Mouse (Mus musculus): ENCODE measurements at regions not wholly inside any gene's neighbourhood (a gene's known extent, or its start where the extent isn't known, plus 50 kb on each side); places are given as distances from the start of the nearest gene placed in this dataset.

DNA sequence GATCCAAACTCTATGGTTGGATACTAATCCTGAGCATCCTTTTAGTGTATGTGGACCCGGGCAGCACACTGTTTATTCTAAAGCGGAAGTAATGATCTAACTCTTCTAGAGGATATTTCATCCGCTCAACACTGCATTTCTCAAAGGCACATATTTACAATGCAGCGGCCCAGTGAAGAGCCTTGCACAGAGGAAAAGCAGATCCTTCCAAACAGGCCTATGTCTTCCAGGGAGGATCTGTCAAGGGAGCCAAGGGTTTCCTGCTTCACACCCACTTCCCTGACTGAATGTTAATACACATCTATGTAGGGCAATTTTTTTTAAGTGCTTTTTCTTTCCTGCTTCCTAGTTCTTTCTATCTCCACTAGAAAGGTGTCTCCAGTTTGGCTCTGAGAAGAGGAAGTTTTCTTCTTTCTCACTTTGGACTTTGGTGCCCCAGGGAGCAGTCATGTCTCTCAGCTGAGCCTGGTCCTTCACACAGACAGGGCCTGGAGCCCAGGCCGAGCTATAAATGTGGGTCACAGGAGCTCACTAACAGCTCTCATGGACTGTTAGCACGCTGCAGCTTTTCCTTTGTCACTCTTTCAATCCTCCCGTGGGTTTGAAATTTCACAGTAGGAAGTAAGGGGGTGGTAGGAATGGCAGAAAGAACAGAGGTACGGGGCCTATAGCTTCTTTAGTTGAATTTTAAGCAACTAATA, 323.2 kb upstream of the Smim15 start:
- DNase-seq: no peak
- intact Hi-C loops (cut with DNase I): no loop called here

DNA sequence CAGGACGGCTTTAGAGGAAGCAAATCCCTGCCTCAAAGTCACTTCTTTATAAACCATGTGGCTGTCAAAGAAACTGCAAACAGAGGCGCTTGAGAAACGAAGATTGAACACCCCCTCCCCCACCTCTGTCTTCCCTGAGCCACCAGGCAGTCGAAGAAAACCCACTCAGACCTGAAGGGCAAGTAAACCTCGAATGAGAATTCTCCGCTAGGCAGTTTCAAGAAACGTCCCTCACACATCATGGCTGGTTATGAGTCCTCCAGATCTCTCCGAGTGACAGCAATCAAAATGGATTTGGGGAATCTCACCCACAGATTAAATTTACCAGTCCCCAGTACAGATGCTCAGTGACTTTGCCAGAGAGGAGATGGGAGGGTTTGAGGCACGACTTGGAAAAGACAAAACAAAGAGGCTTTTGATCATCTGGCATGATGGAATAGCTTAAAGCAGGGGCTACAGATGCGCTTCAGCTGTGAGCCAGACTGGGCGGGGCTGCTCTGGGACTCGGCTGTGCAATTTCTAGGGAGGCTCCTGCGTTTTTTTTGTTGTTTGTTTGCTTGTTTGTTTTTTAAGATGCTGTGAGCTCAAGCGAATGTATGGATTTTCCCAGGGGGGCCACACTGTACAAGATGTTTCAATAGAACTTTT, 325.1 kb upstream of the Smim15 start:
- no peak for DNase-seq
- intact Hi-C loops (cut with DNase I): no loop called here

DNA sequence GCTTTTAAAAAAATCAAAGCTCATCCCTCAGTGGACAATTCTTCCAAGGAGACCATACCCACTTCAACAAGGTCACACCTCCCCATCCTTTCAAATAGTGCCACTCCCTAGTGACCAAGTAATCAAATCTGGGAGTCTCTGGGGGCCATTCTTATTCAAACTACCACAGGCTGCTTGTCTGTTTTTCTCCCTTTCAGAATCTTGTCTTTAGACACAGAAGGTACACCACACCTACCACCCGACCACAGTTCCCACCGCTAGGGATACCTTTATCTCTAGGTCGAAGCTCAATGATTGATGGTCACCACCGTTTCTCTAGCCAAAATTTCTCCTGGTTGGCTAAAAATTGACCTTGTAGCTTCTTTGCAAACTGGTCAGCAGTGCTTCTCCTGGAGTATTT, 328.6 kb upstream of the Smim15 start:
- intact Hi-C loops (cut with DNase I): no loop called here

DNA sequence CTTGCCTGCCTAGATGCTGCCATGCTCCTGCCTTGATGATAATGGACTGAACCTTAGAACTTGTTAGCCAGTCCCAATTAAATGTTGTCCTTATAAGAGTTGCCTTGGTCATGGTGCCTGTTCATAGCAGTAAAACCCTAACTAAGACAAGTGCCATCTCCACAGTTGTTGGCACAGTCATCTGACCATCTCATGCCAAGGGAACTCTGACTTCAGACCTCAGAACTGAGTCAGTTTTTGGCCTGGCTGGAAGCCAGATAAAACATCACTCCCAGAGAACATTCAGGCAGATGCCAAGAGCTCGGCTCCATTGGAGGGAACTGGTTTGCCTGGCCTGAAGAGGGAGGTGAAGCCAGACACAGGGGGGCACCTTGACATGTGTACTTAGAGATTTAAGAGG, 330.2 kb upstream of the Smim15 start:
- intact Hi-C loops (cut with DNase I): no loop called here
- DNase-seq: no peak

More for the DNA sequence above, 328.6 kb upstream of the Smim15 start:
- no peak for DNase-seq

DNA sequence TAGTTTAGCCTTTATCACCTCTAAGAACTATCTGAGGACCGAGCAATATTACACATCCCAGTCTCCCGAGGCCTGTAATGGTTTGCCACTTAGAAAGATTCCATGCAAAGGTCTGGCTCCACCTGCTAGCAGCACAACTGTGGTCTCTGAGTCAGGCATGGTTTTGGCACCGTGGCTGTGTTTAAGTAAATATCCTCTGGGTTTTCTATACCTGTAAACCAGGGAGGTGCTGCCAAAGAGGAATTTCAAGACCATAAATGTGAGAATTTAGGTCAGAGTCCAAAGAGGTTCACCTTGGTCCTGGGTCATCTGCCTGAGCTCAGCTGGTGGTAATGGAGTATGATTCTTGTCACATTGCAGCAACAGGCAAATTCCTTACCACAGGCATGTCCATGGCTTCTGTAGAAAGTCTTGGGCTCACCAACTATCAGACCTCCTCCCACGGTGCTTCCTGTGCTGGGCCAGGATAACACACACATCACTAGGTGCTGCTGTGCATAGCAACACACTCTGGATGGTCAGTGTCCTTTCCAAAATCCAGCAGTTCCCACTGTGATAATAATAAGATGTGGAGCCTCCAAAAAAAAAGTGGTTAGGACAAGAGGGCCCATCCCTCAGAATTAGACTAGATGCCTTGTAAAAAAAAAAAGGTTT, 332.8 kb upstream of the Smim15 start:
- no peak for DNase-seq
- intact Hi-C loops (cut with DNase I): no loop called here

DNA sequence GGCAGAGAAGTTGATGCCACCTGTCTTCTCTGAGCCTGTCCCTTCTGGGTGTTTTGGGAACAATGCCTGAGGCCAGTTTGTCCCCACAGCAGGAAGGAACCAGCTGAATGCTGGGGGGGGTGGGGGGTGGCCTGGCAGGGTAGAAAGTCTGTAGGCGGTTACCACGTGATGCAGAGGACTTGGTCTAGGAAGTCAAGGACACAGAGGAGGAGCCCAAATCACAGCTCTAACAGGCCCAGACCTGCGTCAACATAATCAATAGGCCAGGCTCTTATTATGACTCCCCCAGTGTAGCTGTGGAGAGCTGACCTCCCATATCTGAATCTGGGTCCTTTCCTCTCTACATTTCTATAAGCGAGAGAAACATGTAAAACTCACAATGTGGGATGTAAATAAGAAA, 333.9 kb upstream of the Smim15 start:
- intact Hi-C loops (cut with DNase I): no loop called here
- no peak for DNase-seq

DNA sequence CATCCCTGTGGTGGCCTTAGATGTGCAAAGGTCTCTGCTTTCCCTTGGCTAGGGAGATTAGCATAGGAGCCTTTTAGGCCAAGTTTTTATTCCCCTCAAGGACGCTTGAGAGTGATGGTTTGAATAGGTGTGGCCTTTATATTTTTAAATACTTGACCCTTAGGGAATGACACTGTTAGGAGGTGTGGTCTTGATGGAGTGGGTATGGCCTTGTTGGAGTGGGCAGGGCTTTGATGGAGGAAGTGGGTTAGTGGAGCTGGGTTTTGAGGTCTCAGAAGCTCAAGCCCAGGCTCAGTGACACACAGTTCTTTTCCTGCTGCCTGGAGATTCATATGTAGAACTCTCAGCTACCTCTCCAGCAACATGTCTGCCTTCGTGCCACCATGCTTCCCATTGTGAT, 334.4 kb upstream of the Smim15 start:
- intact Hi-C loops (cut with DNase I): no loop called here
- DNase-seq: no peak

DNA sequence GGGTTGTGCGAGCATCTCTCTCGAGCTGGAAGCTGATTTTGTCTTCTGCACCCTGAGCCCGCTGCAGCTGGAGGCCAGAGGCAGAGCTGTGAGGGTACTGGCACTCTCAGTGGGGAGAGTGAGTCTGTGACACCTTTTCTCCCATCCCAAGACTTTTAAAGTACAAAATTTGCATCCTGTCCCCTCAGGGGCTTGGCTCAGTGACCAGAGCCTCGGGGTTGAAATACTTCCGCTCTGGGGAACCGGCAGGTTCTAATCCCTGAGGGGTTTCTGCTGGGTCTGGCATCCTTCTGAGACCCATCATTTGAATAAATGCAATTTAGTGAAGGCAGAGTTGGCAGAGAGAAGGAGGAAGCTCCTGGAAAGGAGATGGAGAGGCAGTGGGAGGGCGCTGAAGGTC, 340.5 kb upstream of the Smim15 start:
- intact Hi-C loops (cut with DNase I): no loop called here
- no peak for DNase-seq

DNA sequence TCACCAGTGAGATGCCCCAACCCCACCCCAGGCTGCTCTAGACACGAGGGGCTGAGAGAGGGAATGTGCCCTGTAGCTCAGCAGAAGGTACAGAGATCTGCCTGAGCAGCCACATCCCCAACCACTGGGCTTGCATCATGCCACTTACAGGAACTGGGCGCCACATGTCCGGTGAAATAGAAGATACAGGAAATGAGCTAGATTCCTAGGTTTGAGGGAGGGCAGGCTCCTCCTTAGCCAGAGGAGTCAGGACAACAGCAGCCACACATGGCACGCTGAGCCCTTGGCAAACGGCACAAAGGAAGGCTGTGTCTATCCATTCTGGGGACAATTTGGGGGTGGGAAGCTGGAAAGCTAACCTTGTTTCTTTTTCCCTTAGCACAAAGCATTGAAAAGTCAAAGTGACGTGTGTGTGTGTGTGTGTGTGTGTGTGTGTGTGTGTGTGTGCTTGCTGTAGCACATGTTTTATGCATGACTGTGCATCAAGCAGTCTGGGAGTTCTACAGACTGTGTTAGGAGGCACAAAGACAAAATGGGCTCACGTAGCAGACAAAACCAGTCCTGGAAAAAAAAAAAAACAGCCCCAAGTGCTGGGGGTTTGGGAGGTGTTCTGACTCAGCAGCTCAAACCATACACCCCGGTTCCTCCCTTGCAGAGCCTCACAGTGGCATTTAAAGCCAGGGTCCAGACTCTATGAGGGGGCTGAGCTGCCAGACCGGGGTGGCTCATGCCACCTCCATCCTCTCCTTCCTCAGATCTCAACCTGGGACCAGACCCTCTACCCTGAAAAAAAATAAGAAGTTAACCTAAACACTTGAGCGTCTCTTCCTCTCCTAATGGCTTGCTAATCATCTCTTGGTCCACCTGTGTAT, 343.7 kb upstream of the Smim15 start:
- peak in 1 of 2 experiments; percentile 7 for DNase-seq

DNA sequence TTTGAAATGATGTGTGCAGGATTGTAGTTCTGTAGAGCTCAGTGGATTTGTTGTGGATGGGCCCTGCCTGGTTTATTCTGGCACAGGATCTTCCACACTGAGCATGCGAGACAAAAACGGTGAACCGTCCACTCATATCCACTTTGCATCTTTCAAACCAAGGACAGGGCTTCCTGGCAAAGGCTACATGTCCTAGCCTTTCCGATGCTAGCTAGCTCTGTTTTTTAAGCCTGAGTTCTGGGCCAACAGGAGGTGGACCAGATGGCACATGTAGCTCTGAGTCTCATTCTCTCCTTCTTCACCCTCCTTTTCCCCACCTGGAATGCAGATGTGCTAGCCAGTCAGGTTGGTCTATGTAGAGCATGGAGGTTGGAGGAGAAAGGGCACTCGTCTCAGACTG, 345.0 kb upstream of the Smim15 start:
- intact Hi-C loops (cut with DNase I): no loop called here
- no peak for DNase-seq

More for the DNA sequence above, 343.7 kb upstream of the Smim15 start:
- intact Hi-C loops (cut with DNase I): no loop called here

DNA sequence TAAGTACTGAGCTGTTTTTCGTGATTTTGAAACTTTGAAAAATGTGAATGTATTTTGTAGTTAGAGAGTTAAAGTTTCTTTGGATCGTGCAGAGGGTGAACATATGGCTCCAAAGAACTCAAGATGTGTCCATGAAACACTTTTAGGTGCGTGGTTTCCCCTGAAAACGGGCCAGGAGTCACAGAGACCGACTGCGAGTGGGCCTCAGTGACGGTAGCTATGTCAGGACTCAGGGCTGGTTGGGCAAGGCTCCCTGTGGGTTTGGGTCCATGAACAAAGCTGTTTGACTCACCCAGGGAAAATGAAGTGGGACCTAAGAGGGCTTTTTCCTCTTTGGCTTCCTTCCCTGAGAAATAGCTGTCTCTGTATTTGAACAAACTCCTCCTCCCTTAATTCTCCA, 345.9 kb upstream of the Smim15 start:
- intact Hi-C loops (cut with DNase I): no loop called here
- DNase-seq: no peak

DNA sequence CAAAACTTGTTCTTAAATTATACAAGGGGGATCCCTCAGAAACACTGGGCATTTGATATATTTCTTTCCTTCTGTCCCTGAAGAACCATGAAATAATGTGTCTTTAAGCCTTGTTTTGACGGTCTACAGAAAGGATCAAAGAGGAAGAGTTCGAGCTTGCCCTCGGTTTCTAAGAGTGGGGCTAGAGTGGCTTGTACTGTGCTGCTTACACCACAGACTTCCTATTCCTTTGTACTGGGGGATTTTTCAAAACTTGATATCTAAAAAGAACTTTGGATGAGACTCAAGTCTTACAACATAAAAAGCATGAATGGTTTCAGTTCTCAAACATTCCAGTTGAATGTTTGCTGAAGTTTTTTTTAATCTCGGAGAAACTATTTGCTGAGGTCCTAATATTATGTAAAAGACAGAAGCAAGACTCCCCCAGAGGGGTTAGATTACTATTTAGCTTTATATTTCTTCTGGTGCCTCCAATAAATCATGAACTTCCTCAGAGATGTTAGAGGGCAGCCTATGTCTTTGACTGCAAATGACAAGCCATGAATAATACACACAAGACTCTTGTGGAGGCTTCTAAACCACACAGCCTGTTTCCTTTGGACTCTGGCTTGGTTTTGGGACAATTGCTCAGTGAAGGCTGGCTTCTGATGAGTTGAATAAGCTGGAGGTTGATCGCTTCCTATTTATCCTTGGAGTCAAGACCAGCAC, 352.0 kb upstream of the Smim15 start:
- no peak for DNase-seq
- intact Hi-C loops (cut with DNase I): no loop called here

DNA sequence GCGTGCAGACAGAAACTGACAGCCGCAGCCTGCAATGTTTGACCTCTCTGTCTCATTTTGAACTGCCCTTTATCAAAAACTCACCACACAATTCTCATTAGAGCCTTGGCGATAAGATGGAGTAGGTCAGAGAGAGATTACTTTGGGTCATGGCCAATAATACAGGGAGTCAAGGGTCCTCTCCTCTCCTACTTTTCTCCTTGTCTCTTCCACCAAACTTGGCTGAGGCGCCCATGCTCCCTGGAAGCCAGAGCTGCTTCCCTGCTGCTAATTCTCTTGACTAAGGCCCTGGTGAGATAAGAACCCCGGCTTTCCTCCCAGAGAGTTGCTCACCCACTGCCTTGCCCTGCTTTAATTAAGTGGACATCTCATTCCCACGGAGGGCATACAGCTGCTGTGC, 355.3 kb upstream of the Smim15 start:
- DNase-seq: peak in 1 of 2 experiments; percentile 18
- intact Hi-C loops (cut with DNase I): no loop called here

DNA sequence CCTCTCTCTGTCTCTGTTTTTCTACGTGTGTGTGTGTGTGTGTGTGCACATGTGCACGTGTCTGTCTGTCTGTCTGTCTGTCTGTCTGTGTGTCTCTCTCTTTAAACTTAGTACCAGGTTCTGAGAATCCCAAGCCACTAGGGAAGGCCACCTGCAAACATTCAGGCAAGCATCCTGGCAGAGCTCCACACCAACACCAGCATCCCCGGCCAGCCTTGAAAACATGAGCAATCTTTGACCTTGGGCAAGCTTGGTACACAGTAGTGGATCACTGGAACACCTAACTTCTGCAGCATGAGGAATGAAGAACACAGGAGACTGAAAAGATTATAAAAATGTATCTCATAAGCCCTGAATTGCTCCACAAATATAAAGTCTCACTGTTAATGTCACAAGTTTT, 359.0 kb upstream of the Smim15 start:
- no peak for DNase-seq
- intact Hi-C loops (cut with DNase I): no loop called here

DNA sequence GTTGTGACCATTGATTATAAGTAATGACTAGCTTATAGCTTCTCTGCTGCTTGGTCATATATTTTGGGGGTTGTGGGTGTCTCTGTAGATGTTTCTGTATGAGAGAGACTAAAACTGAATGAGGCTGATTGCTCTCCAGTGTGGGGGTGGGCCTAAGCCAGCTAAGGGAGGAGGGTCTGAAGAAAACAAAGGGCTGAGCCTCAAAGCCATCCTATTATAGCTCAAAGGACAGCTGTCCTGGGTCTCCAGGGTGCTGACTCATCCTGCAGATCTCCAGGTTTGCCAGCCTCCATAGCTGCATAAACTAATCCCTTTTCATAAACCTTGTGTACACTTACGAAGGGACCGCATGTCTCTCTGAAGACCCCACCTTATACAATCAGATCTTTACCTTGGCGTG, 360.3 kb upstream of the Smim15 start:
- intact Hi-C loops (cut with DNase I): no loop called here
- DNase-seq: no peak

DNA sequence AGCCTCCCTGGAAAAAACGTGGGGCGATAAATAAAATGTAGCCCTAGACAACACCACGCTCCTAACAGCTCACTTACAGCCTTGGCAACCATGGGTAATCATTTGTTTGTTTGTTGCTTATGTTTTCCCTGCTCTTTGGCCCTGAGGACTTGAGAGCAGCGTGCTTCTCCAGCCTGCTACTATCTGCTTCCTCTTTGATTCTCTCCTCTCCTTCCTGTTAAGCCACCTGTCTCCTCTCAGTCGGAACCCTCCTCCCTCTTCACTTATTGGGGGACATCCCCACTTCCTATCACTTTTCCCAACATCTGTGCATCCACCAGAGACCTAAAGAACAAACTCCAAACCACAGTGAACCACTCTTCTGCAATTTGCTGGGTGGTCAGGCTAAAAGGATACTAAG, 362.5 kb upstream of the Smim15 start:
- intact Hi-C loops (cut with DNase I): no loop called here
- DNase-seq: no peak

DNA sequence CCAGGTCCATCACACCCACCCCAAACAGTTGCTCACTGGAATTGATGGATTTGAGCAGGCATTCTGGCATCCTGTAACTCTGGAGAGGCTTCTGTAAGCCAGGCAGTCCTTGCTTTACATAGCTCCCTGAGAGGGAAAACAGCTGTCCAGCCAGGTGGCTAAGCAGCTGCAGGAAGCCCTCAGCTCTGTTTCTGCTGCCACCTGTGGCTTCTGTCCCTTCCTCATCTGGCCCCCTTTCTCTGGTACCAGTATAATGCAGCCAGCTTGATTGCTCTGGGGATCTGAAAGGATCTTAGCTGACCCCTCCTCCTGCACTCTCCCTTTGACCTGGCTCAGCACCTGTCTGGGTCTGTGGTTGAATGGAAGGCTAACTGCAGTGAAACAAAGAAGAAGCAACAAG, 365.4 kb upstream of the Smim15 start:
- DNase-seq: no peak
- intact Hi-C loops (cut with DNase I): loop anchor here (2.0 kb wide), 1 partner anchor 210 kb away; no protein-coding TSS in a partner anchor

DNA sequence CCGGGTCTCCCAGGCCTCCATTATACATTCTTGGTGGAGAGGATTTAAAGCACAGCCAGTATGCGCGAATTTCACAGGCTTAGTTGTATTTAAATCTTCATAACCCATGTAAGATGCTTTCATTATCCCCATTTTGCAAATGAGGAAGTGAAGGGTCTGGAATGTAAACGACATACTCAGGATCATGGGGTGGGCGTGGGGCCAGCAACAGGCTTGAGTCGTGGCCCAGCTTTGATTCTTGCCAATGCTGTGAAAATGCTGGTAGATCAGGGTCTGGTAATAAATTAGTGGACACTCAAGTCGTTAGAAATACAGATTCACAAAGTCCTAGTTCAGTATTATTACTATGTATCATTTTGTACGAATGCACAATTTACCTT, 367.2 kb upstream of the Smim15 start:
- intact Hi-C loops (cut with DNase I): no loop called here
- peak in 1 of 2 experiments; percentile 23 for DNase-seq

DNA sequence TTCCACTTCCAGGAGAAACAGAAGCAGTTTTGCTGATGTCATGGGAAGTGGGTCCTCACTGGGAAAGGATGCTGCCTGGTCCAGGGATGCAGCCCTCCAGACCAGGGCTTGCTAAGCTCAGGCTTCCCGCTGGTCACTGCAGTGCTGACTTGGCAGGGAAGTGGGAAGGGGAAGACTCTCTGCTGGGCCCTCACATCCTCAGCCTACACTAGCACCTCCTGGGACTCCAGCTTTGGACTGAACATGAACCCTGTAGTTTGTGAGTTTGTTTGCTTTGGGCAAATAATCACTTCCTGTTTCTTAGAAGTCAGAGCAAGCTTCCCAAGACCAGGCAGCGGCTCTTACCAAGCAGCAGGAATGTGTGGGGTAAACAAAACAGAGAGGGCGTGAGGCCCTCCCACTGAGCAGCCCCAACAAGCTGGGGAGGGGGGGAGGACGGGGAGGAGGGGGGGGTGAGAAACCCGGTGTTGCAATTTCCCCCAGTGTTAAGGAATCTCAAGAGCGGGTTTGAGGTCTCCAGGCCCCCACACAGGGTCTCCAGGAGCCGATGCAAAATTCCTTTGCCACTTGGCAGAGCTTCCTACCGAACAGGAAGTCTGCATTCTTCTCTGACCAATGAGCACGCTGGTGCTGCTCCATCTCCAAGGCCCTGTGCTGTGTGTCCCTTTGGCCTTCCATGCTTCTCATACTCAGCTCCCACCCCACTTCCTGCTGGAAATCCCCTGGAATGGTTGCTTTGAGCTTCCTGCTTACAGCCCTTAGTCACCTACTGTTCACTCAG, 367.7 kb upstream of the Smim15 start:
- DNase-seq: peak; percentile 40 to 54
- intact Hi-C loops (cut with DNase I): no loop called here

DNA sequence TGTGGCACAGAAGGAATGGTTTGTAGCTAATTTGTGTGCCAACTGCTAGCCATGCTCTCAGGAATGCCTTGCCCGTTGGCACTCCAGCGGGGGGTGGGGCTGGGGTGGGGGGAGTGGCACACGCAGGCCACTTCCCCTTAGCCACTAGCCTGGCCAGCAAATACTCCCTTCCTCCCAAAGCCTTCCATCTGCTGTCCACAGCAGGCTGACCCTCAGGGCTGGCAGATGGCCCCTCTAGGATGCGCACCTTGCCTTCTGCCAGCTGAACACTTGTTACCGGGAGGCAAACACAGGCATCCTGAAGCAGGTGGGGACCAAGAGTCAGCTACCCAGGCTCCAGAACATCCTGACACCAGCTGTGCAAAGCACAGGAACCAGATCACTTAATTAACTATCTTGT, 372.1 kb upstream of the Smim15 start:
- DNase-seq: no peak
- intact Hi-C loops (cut with DNase I): no loop called here
